Mouse (Mus musculus): Measurements from ENCODE around the gene Prr15. TPM values are rescaled to one million over a fixed set of nuclear protein-coding genes. Genes with fewer than 3 reads are reported as not detected.

The Prr15 gene
- polyA plus RNA-seq, 1 experiment from 2014 or later = 1.1 TPM

GRCm38 (mm10) chr6:54368071-54368470, 42.4 kb downstream of the Prr15 start:
- H3K27ac ChIP-seq = no peak overlapping the region
- H3K9me3 ChIP-seq = no peaks in the 10 kb centered on the region
- no peaks in the 10 kb centered on the region for H3K36me3 ChIP-seq
- no peak overlapping the region for H3K4me3 ChIP-seq
- no peak for ATAC-seq (ENCODE audit: low FRiP score)
- H3K4me2 ChIP-seq = no peak overlapping the region
- 15% methylated on average over 6 of the region's 6 CpGs for WGBS
- H3K9ac ChIP-seq = no peak overlapping the region
- H3K4me1 ChIP-seq (replicated peaks) = peaks cover 14% of the 10 kb centered on the region; the same call in 1 of the 2 replicates
- no peaks in the 10 kb centered on the region for H3K27me3 ChIP-seq

GRCm38 (mm10) chr6:54369913-54370542, 44.4 kb downstream of the Prr15 start:
- no peaks in the 10 kb centered on the region for H3K27me3 ChIP-seq
- no peaks in the 10 kb centered on the region for H3K36me3 ChIP-seq
- no peaks in the 10 kb centered on the region for H3K9me3 ChIP-seq
- H3K4me1 ChIP-seq (replicated peaks) = peaks cover 14% of the 10 kb centered on the region; the same call in 1 of the 2 replicates
- no peak overlapping the region for H3K27ac ChIP-seq
- no peak overlapping the region for H3K4me3 ChIP-seq
- WGBS = 27% methylated on average over 6 of the region's 6 CpGs
- no peak overlapping the region for H3K4me2 ChIP-seq
- H3K9ac ChIP-seq = no peak overlapping the region
- ATAC-seq (ENCODE audit: low FRiP score) = no peak

GRCm38 (mm10) chr6:54371874-54372273, 46.2 kb downstream of the Prr15 start:
- H3K36me3 ChIP-seq = no peaks in the 10 kb centered on the region
- no peak overlapping the region for H3K27ac ChIP-seq
- no peaks in the 10 kb centered on the region for H3K27me3 ChIP-seq
- H3K9me3 ChIP-seq = no peaks in the 10 kb centered on the region
- H3K4me2 ChIP-seq = no peak overlapping the region
- no peak overlapping the region for H3K4me3 ChIP-seq
- peaks cover 14% of the 10 kb centered on the region; the same call in 1 of the 2 replicates for H3K4me1 ChIP-seq (replicated peaks)
- no peak overlapping the region for H3K9ac ChIP-seq
- ATAC-seq (ENCODE audit: low FRiP score) = no peak
- 88% methylated on average over 3 of the region's 3 CpGs for WGBS

- ATAC-seq (ENCODE audit: low FRiP score) = no peak
- WGBS = 73% methylated on average over 2 of the region's 2 CpGs
- no peaks in the 10 kb centered on the region for H3K9me3 ChIP-seq
- H3K36me3 ChIP-seq = no peaks in the 10 kb centered on the region
- no peak overlapping the region for H3K4me3 ChIP-seq
- peaks cover 8% of the 10 kb centered on the region for H3K4me1 ChIP-seq (replicated peaks)
- H3K27ac ChIP-seq = no peak overlapping the region
- H3K9ac ChIP-seq = no peak overlapping the region
- H3K27me3 ChIP-seq = no peaks in the 10 kb centered on the region
- H3K4me2 ChIP-seq = no peak overlapping the region
Measured at GRCm38 (mm10) chr6:54379356-54379755, 53.7 kb downstream of the Prr15 start.

Other genes starting within 250 kb of the Prr15 start
- gene Wipf3, start 103.8 kb downstream of the Prr15 start, polyA plus RNA-seq (2015; fragmentation: Nextera tagmentation; extraction: Ambion mirVana) = 3.2 and 3.5 TPM in 2 replicates
- 87.1 and 91.6 TPM in 2 replicates for gene Scrn1, start 240.7 kb downstream of the Prr15 start, polyA plus RNA-seq (2015; fragmentation: Nextera tagmentation; extraction: Ambion mirVana)